Mouse (Mus musculus) C2C12 (cell line): ENCODE data around the gene Sost. TPM values are rescaled to one million over a fixed set of nuclear protein-coding genes. Genes with fewer than 3 reads are reported as not detected.

Source experiments
- H3K27me3 ChIP-seq: one replicate; pipeline ENCODE4 v1.6.1; 2011; ENCODE audit not compliant: control insufficient read depth, insufficient read depth, insufficient read length
- H3K36me3 ChIP-seq: one replicate; pipeline ENCODE4 v1.6.1; 2011; ENCODE audit not compliant: control insufficient read depth, insufficient read depth
- H3K4me3 ChIP-seq: one replicate; pipeline ENCODE4 v1.5.1; 2011; ENCODE audit warnings: mild to moderate bottlenecking, control low read depth; ENCODE audit not compliant: poor library complexity, insufficient read depth, severe bottlenecking
- H3K79me2 ChIP-seq: one replicate; pipeline ENCODE4 v1.6.1; 2011; ENCODE audit not compliant: control insufficient read depth, insufficient read depth
- H3K79me3 ChIP-seq: one replicate; pipeline ENCODE4 v1.6.1; 2011; ENCODE audit warnings: low read depth, control low read depth
- H3ac ChIP-seq: one replicate; pipeline ENCODE3; 2011; ENCODE audit warnings: low read depth; ENCODE audit not compliant: control insufficient read depth, insufficient read length
- CEBPB ChIP-seq: IDR thresholded peaks from one replicate; pipeline ENCODE4 v1.6.1; 2011; ENCODE audit warnings: low read depth, mild to moderate bottlenecking, control low read depth, moderate library complexity
- CTCF ChIP-seq: IDR thresholded peaks from one replicate; pipeline ENCODE4 v1.5.1; 2011; ENCODE audit not compliant: control insufficient read depth, insufficient read depth, insufficient read length
- FOSL1 ChIP-seq: IDR thresholded peaks from one replicate; pipeline ENCODE4 v1.8.0; 2011; ENCODE audit warnings: mild to moderate bottlenecking, low read length; ENCODE audit not compliant: poor library complexity, insufficient read depth, severe bottlenecking
- MAX ChIP-seq: IDR thresholded peaks from one replicate; pipeline ENCODE4 v1.6.1; 2011; ENCODE audit warnings: mild to moderate bottlenecking, control low read depth
- MYOD1 ChIP-seq: IDR thresholded peaks from one replicate; pipeline ENCODE4 v1.6.1; 2011; ENCODE audit warnings: low read depth; ENCODE audit not compliant: control insufficient read depth, insufficient read length
- MYOG ChIP-seq: IDR thresholded peaks from one replicate; pipeline ENCODE4 v1.6.1; 2011; ENCODE audit not compliant: control insufficient read depth, insufficient read length; ENCODE audit errors: extremely low read depth
- USF1 ChIP-seq: IDR thresholded peaks from one replicate; pipeline ENCODE4 v1.6.1; 2011; ENCODE audit warnings: low read depth, mild to moderate bottlenecking, control low read depth, moderate library complexity
- polyA plus RNA-seq: library from polyadenylated mRNA; unstranded; fragments of >200 nt; fragmentation: generic; extraction: Trizol; gene quantifications from one replicate; pipeline ENCODE4 v1.2.1, GENCODE M21; 2012; ENCODE audit warnings: missing spikeins

Gene Sost
- polyA plus RNA-seq, 1 experiment: 0.02 TPM

- Histone ChIP-seq H3K79me3 (no peaks in the 10 kb centered on the region), H3K79me2 (no peaks in the 10 kb centered on the region), H3ac (no peak overlapping the region), H3K27me3 (peaks cover 76% of the 10 kb centered on the region), H3K4me3 (no peak overlapping the region), H3K36me3 (no peaks in the 10 kb centered on the region)
- TF ChIP-seq CEBPB: no peak
- no peak for TF ChIP-seq MYOD1
- no peak for TF ChIP-seq USF1
- no peak for TF ChIP-seq MAX
- TF ChIP-seq MYOG: no peak
- TF ChIP-seq FOSL1: no peak
- TF ChIP-seq CTCF: no peak
These were observed 2.2 kb downstream of the Sost start for GRCm38 (mm10) chr11:101964647-101965046.

GRCm38 (mm10) chr11:101963473-101964291, 3.1 kb downstream of the Sost start:
- no peak for TF ChIP-seq MYOD1
- peaks cover 84% of the 10 kb centered on the region for H3K27me3 ChIP-seq

GRCm38 (mm10) chr11:101963043-101963442, 3.8 kb downstream of the Sost start:
- Histone ChIP-seq H3K27me3 (peaks cover 86% of the 10 kb centered on the region), H3K79me2 (no peaks in the 10 kb centered on the region), H3ac (no peak overlapping the region), H3K4me3 (no peak overlapping the region), H3K36me3 (no peaks in the 10 kb centered on the region), H3K79me3 (no peaks in the 10 kb centered on the region)
- TF ChIP-seq USF1: no peak
- no peak for TF ChIP-seq MAX
- no peak for TF ChIP-seq MYOD1
- TF ChIP-seq CTCF: no peak
- TF ChIP-seq CEBPB: no peak
- no peak for TF ChIP-seq MYOG
- no peak for TF ChIP-seq FOSL1

More at GRCm38 (mm10) chr11:101963473-101964291, 3.1 kb downstream of the Sost start:
- Histone ChIP-seq H3K4me3 (no peak overlapping the region), H3K36me3 (no peaks in the 10 kb centered on the region), H3ac (no peak overlapping the region), H3K79me3 (no peaks in the 10 kb centered on the region), H3K79me2 (no peaks in the 10 kb centered on the region)

- Histone ChIP-seq H3ac (no peak overlapping the region), H3K79me3 (no peaks in the 10 kb centered on the region), H3K4me3 (no peak overlapping the region), H3K27me3 (peaks cover 69% of the 10 kb centered on the region), H3K36me3 (no peaks in the 10 kb centered on the region), H3K79me2 (no peaks in the 10 kb centered on the region)
- TF ChIP-seq MYOD1 (no peak), MAX (no peak), MYOG (no peak), CEBPB (no peak)
These were observed 9.3 kb downstream of the Sost start for GRCm38 (mm10) chr11:101957476-101957875.

GRCm38 (mm10) chr11:101953441-101953840, 13.4 kb downstream of the Sost start:
- no peaks in the 10 kb centered on the region for H3K79me2 ChIP-seq
- no peaks in the 10 kb centered on the region for H3K79me3 ChIP-seq
- no peak for TF ChIP-seq CEBPB
- no peak for TF ChIP-seq USF1
- TF ChIP-seq CTCF: no peak
- no peak for TF ChIP-seq MYOD1
- TF ChIP-seq MAX: no peak
- no peak for TF ChIP-seq FOSL1
- no peak for TF ChIP-seq MYOG
- no peaks in the 10 kb centered on the region for H3K36me3 ChIP-seq
- no peak overlapping the region for H3K4me3 ChIP-seq
- no peak overlapping the region for H3ac ChIP-seq
- peaks cover 75% of the 10 kb centered on the region for H3K27me3 ChIP-seq
